In the genomic region with DNA sequence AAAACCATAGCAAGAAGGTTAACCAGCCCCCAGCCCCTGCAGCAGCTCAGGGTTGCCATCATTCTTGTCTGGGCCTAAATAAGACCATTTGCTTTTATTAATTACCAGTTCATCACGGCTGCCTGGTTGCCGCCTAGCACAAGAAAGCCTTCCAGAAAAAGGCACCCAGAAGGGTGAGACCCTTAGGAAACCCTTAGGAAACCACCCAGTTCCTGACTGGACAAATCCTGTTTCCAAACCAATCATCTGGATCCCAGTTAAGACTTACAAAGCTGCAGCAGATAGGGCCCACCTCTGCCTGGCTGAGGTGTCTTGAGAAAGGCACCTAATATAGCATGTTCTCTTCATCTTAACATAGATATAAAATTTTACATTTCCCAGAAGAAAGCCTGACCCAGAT, we compare ENCODE assay signal across 25 mouse cellular contexts. TPM values are rescaled to one million over a fixed set of nuclear protein-coding genes. Genes with fewer than 3 reads are reported as not detected.
DNase-seq lines count a peak whose midpoint lies in the region; ATAC-seq and TF ChIP-seq lines count a peak whose summit lies in the region.
"Had no signal": no experiment of that assay in that cellular context is flagged by ENCODE, and none has a peak within 500 bp of the region (broad histone marks: within the 10 kb centered on the region; RNA-seq: fewer than 3 reads in every experiment).

No protein-coding gene starts in this region.

- H3K27me3 ChIP-seq in heart, embryonic 10.5 days (ENCODE audit: insufficient read depth, poor library complexity, severe bottlenecking), result no peaks in the 10 kb centered on the region
- H3K27me3 ChIP-seq in heart, embryonic 15.5 days, result no peaks in the 10 kb centered on the region
- no peaks in the 10 kb centered on the region for H3K27me3 ChIP-seq in lung, postnatal 0 days (replicated peaks; ENCODE audit: insufficient read depth, low read length)
- H3K27me3 ChIP-seq: embryonic facial prominence, embryonic 13.5 days; forebrain, embryonic 12.5 days; forebrain, embryonic 15.5 days; hindbrain, embryonic 12.5 days; hindbrain, embryonic 15.5 days had no signal

- no peak overlapping the region for H3K4me3 ChIP-seq in gastrocnemius, adult 2 months
- H3K4me3 ChIP-seq in heart, embryonic 10.5 days, result no peak overlapping the region
- no peak overlapping the region for H3K4me3 ChIP-seq in heart, embryonic 15.5 days
- no peak overlapping the region for H3K4me3 ChIP-seq in lung, postnatal 0 days (ENCODE audit: low read depth, low read length)
- H3K4me3 ChIP-seq: embryonic facial prominence, embryonic 10.5 days; embryonic facial prominence, embryonic 13.5 days; erythroblast, embryonic 14.5 days; forebrain, embryonic 12.5 days; forebrain, embryonic 15.5 days; hindbrain, embryonic 12.5 days; hindbrain, embryonic 15.5 days had no signal

- no peak for DNase-seq in gastrocnemius, adult 2 months
- DNase-seq in gastrocnemius, adult 18-20 months (ENCODE audit: low spot score), result no peak
- no peak for DNase-seq in heart, embryonic 10.5 days (ENCODE audit: low spot score)
- DNase-seq in heart, postnatal 4 days, result no peak
- DNase-seq in heart, postnatal 10 days, result no peak
- peak; percentile 3 for DNase-seq in lung, postnatal 0 days (ENCODE audit: low spot score)
- DNase-seq in lung, postnatal 4 days, result no peak
- DNase-seq: adrenal gland, adult 8-10 months; adrenal gland, postnatal 25 days; cerebellum, adult 11-12 months; cerebellum, adult 8-10 months; cerebellum, postnatal 10 days; cerebellum, postnatal 36 days; embryo, embryonic 11 days; gastrocnemius, postnatal 14 days had no signal

- H3K9ac ChIP-seq in heart, embryonic 15.5 days, result no peak overlapping the region
- H3K9ac ChIP-seq in lung, postnatal 0 days (replicated peaks; ENCODE audit: low read depth), result no peak overlapping the region
- H3K9ac ChIP-seq: embryonic facial prominence, embryonic 13.5 days; forebrain, embryonic 12.5 days; forebrain, embryonic 15.5 days; hindbrain, embryonic 12.5 days; hindbrain, embryonic 15.5 days had no signal

- no peak for ATAC-seq in heart, embryonic 15.5 days (replicated peaks; ENCODE audit: insufficient number of reproducible peaks, insufficient read depth, low FRiP score, low read depth)
- ATAC-seq in lung, postnatal 0 days, result no peak
- ATAC-seq: activated CD4-positive, CD25-positive, alpha-beta regulatory T cell, adult 4 months; forebrain, embryonic 15.5 days; intestine, postnatal 0 days had no signal

- intact Hi-C loops in gastrocnemius, adult 2 months (cut with DNase I), result loop anchor here (10.0 kb wide), 1 partner anchor 151 kb away; no protein-coding TSS in a partner anchor
- intact Hi-C loops in heart, postnatal 10 days (cut with DNase I), result loop anchor here (2.0 to 5.0 kb wide), 2 partner anchors 51 to 106 kb away; no protein-coding TSS in a partner anchor

- no peak overlapping the region for H3K4me2 ChIP-seq in heart, embryonic 15.5 days
- no peak overlapping the region for H3K4me2 ChIP-seq in lung, postnatal 0 days (replicated peaks; ENCODE audit: low read depth, low read length)
- H3K4me2 ChIP-seq: embryonic facial prominence, embryonic 13.5 days; forebrain, embryonic 12.5 days; forebrain, embryonic 15.5 days; hindbrain, embryonic 12.5 days; hindbrain, embryonic 15.5 days had no signal

- peaks cover 23% of the 10 kb centered on the region for H3K4me1 ChIP-seq in heart, embryonic 10.5 days
- peaks cover 33% of the 10 kb centered on the region for H3K4me1 ChIP-seq in heart, embryonic 15.5 days (replicated peaks)
- H3K4me1 ChIP-seq in lung, postnatal 0 days (ENCODE audit: insufficient read depth, low read depth, low read length), result peaks cover 16% of the 10 kb centered on the region; the same call in 1 of the 2 replicates
- H3K4me1 ChIP-seq: forebrain, embryonic 12.5 days; forebrain, embryonic 15.5 days; hindbrain, embryonic 15.5 days had no signal

- H3K9me3 ChIP-seq in heart, embryonic 10.5 days, result no peaks in the 10 kb centered on the region
- no peaks in the 10 kb centered on the region for H3K9me3 ChIP-seq in heart, embryonic 15.5 days (replicated peaks)
- H3K9me3 ChIP-seq in lung, postnatal 0 days (ENCODE audit: low read length), result no peaks in the 10 kb centered on the region
- H3K9me3 ChIP-seq: embryonic facial prominence, embryonic 10.5 days; embryonic facial prominence, embryonic 13.5 days; forebrain, embryonic 12.5 days; forebrain, embryonic 15.5 days; hindbrain, embryonic 12.5 days; hindbrain, embryonic 15.5 days had no signal

- H3K27ac ChIP-seq in gastrocnemius, adult 2 months, result peak overlapping the region; percentile 35
- peak overlapping the region; percentile 70; the same call in 1 of the 2 replicates for H3K27ac ChIP-seq in heart, embryonic 10.5 days
- 0 out of 2 replicates have a peak overlapping the region, but pooled peaks have one; percentile 66 for H3K27ac ChIP-seq in heart, embryonic 15.5 days
- H3K27ac ChIP-seq in lung, postnatal 0 days (ENCODE audit: low read length), result no peak overlapping the region
- H3K27ac ChIP-seq: embryonic facial prominence, embryonic 10.5 days; forebrain, embryonic 12.5 days; forebrain, embryonic 15.5 days; hindbrain, embryonic 12.5 days; hindbrain, embryonic 15.5 days had no signal

- H3K36me3 ChIP-seq in heart, embryonic 10.5 days, result no peaks in the 10 kb centered on the region
- H3K36me3 ChIP-seq in heart, embryonic 15.5 days, result no peaks in the 10 kb centered on the region
- no peaks in the 10 kb centered on the region for H3K36me3 ChIP-seq in lung, postnatal 0 days (ENCODE audit: insufficient read depth, low read length)
- H3K36me3 ChIP-seq: embryonic facial prominence, embryonic 10.5 days; embryonic facial prominence, embryonic 13.5 days; forebrain, embryonic 12.5 days; forebrain, embryonic 15.5 days; hindbrain, embryonic 12.5 days; hindbrain, embryonic 15.5 days had no signal

- no peak for TF ChIP-seq EP300 in lung, postnatal 0 days (IDR thresholded peaks at IDR 0.05)

- TF ChIP-seq CTCF in gastrocnemius, adult 2 months (IDR thresholded peaks at IDR 0.05), result no peak
- TF ChIP-seq CTCF in lung, postnatal 0 days (IDR thresholded peaks at IDR 0.05), result no peak

- WGBS in heart, embryonic 10.5 days, result 96% methylated on average over 2 of the region's 2 CpGs
- 80% methylated on average over 2 of the region's 2 CpGs for WGBS in heart, embryonic 15.5 days
- 72% methylated on average over 2 of the region's 2 CpGs for WGBS in lung, postnatal 0 days

RNA-seq across cellular contexts. Expression of a gene that starts 1.3 kb away (rescaled TPM):
- 1 to 10 TPM; 3.0 to 3.4 TPM for total RNA-seq in gastrocnemius, adult 2 months (2021)
- total RNA-seq in gastrocnemius, adult 18-20 months (2021), result 1 to 10 TPM; 2.7 to 3.4 TPM
- polyA plus RNA-seq in heart, embryonic 10.5 days (2016; fragmentation: Nextera tagmentation; extraction: Ambion mirVana), result 6.3 and 12.9 TPM in 2 replicates
- 1 to 10 TPM; 9.8 TPM for total RNA-seq in heart, postnatal 4 days (2021)
- 7.0 and 8.7 TPM in 2 replicates for polyA plus RNA-seq in heart, embryonic 15.5 days (2015; fragmentation: Nextera tagmentation; extraction: Ambion mirVana)
- 1 to 10 TPM; 7.5 to 7.9 TPM for total RNA-seq in heart, postnatal 10 days (2021)
- 13.5 and 14.1 TPM in 2 replicates for polyA plus RNA-seq in lung, postnatal 0 days (2015; fragmentation: Nextera tagmentation; extraction: Ambion mirVana)
